In the genomic region with DNA sequence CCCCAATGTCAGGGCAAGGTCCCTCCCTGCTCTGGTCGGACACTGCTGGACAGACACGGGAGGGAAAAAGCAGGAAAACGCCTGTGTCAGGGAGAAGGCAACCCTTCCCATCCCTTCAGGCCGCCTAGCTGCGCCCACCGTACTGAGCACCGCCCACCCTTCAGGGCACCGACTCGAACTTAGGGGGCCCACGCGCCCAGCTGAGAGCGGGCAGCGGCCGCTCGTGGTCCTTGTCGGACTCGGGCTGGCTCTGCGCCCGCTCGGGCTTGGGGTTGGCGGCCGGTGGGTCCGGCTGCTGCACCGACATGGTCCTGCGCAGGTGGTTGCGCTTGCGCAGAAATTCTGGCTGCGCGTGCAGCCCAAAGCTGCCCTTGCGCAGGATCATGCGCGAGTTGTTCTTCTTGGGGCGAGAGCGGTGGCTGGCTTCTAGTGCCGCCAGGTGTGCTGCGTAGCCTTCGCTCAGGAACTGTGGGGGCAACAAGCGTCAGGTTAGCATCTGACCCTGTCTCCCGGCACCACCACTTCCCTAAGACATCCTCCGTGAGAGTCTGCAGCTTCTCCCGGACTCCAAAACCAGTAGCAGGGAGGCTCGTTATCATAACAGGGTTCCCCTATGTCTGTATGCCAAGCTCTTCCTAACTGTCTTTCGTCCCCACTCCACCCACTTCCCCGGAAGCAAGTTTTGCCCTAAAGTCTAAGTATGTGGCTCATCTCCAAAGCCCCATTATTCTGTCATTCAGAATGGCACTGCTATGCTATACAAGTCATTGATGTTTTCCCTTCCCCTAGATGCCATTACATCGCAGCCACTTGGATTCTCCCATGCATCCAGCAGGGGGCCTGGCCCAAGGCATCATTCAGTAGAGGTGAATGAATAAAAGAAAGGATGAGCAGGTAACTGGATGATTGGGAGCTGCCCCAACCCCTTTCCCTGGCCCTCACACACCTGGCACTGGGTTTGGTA, we compare ENCODE assay signal across 8 mouse cellular contexts. TPM values are rescaled to one million over a fixed set of nuclear protein-coding genes. Genes with fewer than 3 reads are reported as not detected.
DNase-seq lines count a peak whose midpoint lies in the region; ATAC-seq and TF ChIP-seq lines count a peak whose summit lies in the region.

No protein-coding gene starts in this region.

- peak overlapping the region; percentile 87 for H3K4me2 ChIP-seq in hindbrain, embryonic 15.5 days
- H3K4me2 ChIP-seq in liver, embryonic 15.5 days = peak overlapping the region; percentile 62

- DNase-seq in frontal cortex, postnatal 25 days (ENCODE audit: low spot score in 2 of 2) = no peak
- peak; percentile 38 for DNase-seq in 3T3-L1 (ENCODE audit: low read depth, low spot score)
- DNase-seq in embryo, embryonic 9.5 days (ENCODE audit: extremely low spot score) = peak; percentile 50
- DNase-seq in adrenal gland, adult 2 months = no peak

- TF ChIP-seq POLR2A in small intestine, adult 2 months (IDR thresholded peaks at IDR 0.05; ENCODE audit: low read depth, low read length) = no peak

- no peaks in the 10 kb centered on the region for H3K36me3 ChIP-seq in hindbrain, embryonic 15.5 days
- peaks cover 4% of the 10 kb centered on the region; the same call in 1 of the 2 replicates for H3K36me3 ChIP-seq in liver, embryonic 15.5 days (replicated peaks)
- no peaks in the 10 kb centered on the region for H3K36me3 ChIP-seq in small intestine, adult 2 months (ENCODE audit: control insufficient read depth, insufficient read depth, low read length)

- under 1% methylated on average over 44 of the region's 45 CpGs for WGBS in hindbrain, embryonic 15.5 days
- WGBS in liver, embryonic 15.5 days (ENCODE audit: insufficient replicate concordance) = 2% methylated on average over 45 of the region's 45 CpGs
- 6% methylated on average over 45 of the region's 45 CpGs for WGBS in small intestine, adult 2 months

- peaks cover 8% of the 10 kb centered on the region; the same call in 1 of the 2 replicates for H3K27me3 ChIP-seq in hindbrain, embryonic 15.5 days
- peaks cover 53% of the 10 kb centered on the region for H3K27me3 ChIP-seq in liver, embryonic 15.5 days
- peaks cover 10% of the 10 kb centered on the region for H3K27me3 ChIP-seq in small intestine, adult 2 months (ENCODE audit: control insufficient read depth, insufficient read depth, low read length)

- H3K4me1 ChIP-seq in hindbrain, embryonic 15.5 days (replicated peaks) = peaks cover 24% of the 10 kb centered on the region
- peaks cover 9% of the 10 kb centered on the region; the same call in 1 of the 2 replicates for H3K4me1 ChIP-seq in liver, embryonic 15.5 days (replicated peaks)
- peaks cover 4% of the 10 kb centered on the region for H3K4me1 ChIP-seq in small intestine, adult 2 months (ENCODE audit: control insufficient read depth, insufficient read depth, insufficient read length, low read length)

- peak overlapping the region; percentile 67 for H3K9ac ChIP-seq in hindbrain, embryonic 15.5 days
- no peak overlapping the region for H3K9ac ChIP-seq in liver, embryonic 15.5 days

- H3K9me3 ChIP-seq in hindbrain, embryonic 15.5 days = no peaks in the 10 kb centered on the region
- no peaks in the 10 kb centered on the region for H3K9me3 ChIP-seq in liver, embryonic 15.5 days (replicated peaks)

- H3K27ac ChIP-seq in hindbrain, embryonic 15.5 days (replicated peaks) = peak overlapping the region; percentile 81
- H3K27ac ChIP-seq in liver, embryonic 15.5 days (replicated peaks) = no peak overlapping the region
- no peak overlapping the region for H3K27ac ChIP-seq in small intestine, adult 2 months (ENCODE audit: insufficient read depth, low read depth, low read length)

- peak; percentile 64 for ATAC-seq in frontal cortex, adult (ENCODE audit: low TSS enrichment)
- ATAC-seq in hindbrain, embryonic 15.5 days (ENCODE audit: low FRiP score, low read depth) = peak; percentile 79
- no peak for ATAC-seq in liver, embryonic 15.5 days (ENCODE audit: insufficient read depth)

- no peak for TF ChIP-seq CTCF in small intestine, adult 2 months (IDR thresholded peaks at IDR 0.05; ENCODE audit: extremely low read depth, insufficient read length, insufficient replicate concordance, low read depth, low read length)

- H3K4me3 ChIP-seq in hindbrain, embryonic 15.5 days = peak overlapping the region; percentile 55
- H3K4me3 ChIP-seq in liver, embryonic 15.5 days (replicated peaks) = peak overlapping the region; percentile 40
- peak overlapping the region; percentile 48 for H3K4me3 ChIP-seq in small intestine, adult 2 months (ENCODE audit: low read depth, low read length)

RNA-seq across cellular contexts. Expression of a gene that starts 9.3 kb away (rescaled TPM):
- polyA plus RNA-seq in hindbrain, embryonic 15.5 days (2015; fragmentation: Nextera tagmentation; extraction: Ambion mirVana) = 35.4 and 41.2 TPM in 2 replicates
- polyA plus RNA-seq in liver, embryonic 15.5 days (2015; fragmentation: Nextera tagmentation; extraction: Ambion mirVana) = 18.5 and 20.6 TPM in 2 replicates
- 0.81 and 1.4 TPM in 2 replicates for polyA plus RNA-seq in small intestine, adult 2 months (2012; rRNA removed)
- 1 to 10 TPM; 1.7 to 2.8 TPM for total RNA-seq in adrenal gland, adult 2 months (2021)
- 2.7 and 3.0 TPM in 2 replicates for polyA plus RNA-seq in adrenal gland, adult 2 months (2012; rRNA removed)

RNA-seq across cellular contexts. Expression of a gene that starts 13.9 kb away (rescaled TPM):
- 0.38 and 0.43 TPM in 2 replicates for polyA plus RNA-seq in hindbrain, embryonic 15.5 days (2015; fragmentation: Nextera tagmentation; extraction: Ambion mirVana)
- polyA plus RNA-seq in liver, embryonic 15.5 days (2015; fragmentation: Nextera tagmentation; extraction: Ambion mirVana) = 0.05 and 0.14 TPM in 2 replicates
- polyA plus RNA-seq in small intestine, adult 2 months (2012; rRNA removed) = 0.11 and 0.14 TPM in 2 replicates
- not detected for total RNA-seq in adrenal gland, adult 2 months (2021)
- polyA plus RNA-seq in adrenal gland, adult 2 months (2012; rRNA removed) = 0.06 and 0.07 TPM in 2 replicates

Comparison
In these comparisons a context has a peak if more than half of its experiments do, and no peak if none do; other contexts are left out.
1. DNase-seq: peak in 3T3-L1 (single experiment) and embryo, embryonic 9.5 days (single experiment); none in frontal cortex, postnatal 25 days (0 of 2) and adrenal gland, adult 2 months (single experiment).
2. Peak in every context shown above with its lines, with median percentiles within 50 percentile points of each other: H3K4me3 ChIP-seq.